Mouse (Mus musculus): ENCODE measurements around the gene Ppara.
"Not testable (repeated sequence)": the region's sequence is repeated elsewhere in the genome, so short reads cannot be mapped to it uniquely, and the experiment has no call there.

Ppara gene

DNA sequence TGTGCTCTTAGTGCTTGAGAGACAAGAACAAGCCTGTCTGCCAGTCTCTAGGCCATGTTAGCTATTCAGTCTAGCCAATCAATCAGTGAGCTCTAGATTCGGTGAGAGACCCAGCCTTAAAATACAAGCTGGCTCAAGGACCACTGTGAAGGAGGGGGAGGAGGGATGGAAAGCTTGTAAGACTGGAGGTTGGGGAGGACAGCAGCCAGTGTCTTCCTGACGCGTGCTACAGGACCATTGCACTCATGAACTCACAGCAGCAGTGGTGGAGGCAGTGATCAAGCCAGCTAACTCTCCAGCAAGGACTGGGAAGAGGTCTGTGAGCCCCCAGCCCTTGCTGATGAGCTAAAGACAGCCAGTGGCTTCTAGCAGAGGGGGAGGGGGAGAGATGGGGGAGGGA, 30.2 kb downstream of the Ppara start:
- no peak for DNase-seq

DNA sequence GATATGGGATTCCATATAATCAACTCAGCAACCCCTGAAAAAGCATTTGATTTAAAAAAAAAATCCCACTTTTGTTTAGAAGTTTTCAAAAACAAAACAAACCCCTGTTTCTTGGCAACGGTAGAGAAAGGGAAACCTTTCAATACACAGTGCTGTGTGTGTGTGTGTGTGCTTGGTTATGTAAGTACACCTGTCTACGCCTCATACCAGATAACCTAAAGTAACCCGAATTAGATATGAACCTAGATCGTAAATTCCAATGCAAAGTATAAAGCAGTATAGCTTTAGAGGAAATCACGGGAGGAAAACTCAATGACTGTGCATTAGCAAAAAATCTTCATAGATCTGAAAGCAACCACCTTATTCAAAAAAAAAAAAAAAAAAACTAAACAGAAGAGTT, 31.9 kb downstream of the Ppara start:
- DNase-seq = no peak

DNA sequence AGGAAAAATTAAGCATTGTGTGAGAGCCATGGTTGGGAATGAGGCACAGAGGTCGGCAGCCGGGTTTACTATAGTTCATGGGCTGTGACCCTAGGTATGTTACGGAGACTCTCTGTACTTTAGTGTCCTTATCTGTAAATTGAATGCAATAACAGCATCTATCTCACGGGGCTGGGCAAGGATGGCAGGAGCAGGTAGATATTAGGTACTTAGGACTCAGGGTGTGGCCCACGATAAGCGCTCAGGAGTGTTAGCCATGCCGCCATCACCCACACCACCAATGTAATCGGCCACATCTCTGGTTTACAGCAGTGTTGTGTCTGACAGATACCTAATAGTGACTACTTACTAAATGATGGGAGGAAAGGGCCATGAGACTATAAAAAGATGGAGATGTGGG, 34.2 kb downstream of the Ppara start:
- DNase-seq = no peak

DNA sequence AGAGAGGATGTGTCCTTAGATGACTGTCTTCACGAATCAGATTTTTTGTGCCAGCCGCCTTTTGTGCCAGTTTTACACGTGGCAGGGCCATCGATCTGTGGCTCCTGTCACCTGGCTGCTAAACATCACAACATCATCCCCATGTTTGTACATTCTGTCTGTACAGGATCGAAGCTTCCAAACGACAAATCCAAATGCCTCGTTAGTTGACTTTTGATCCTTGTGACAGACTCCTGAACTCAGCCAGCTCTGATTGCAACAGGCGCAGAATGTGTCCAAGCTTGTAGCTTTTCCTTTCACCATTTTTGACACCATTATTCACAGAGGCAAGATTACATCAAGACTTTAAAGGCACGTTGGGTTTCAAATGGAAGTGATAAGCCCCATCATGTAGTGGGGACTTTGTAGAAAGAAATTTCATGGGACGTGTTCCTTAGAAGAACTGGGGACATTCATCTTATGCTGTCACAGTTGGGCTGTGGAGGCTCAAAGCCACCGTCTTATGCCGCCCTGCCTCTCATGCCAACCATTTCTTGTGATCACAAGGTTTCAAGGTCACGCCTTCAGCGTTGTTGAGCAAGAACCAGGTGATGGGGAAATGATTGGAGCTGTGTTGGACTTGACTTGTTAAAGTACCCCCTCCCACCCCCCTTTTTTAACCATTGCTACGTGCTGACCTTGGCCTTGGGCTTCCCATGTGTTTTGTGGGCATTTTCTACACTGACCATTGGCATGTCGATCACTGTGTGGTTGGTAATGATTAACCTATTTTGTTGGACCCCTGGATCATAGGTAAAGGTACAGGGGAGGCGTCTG, 36.7 kb downstream of the Ppara start:
- DNase-seq = peak; percentile 13 to 28

DNA sequence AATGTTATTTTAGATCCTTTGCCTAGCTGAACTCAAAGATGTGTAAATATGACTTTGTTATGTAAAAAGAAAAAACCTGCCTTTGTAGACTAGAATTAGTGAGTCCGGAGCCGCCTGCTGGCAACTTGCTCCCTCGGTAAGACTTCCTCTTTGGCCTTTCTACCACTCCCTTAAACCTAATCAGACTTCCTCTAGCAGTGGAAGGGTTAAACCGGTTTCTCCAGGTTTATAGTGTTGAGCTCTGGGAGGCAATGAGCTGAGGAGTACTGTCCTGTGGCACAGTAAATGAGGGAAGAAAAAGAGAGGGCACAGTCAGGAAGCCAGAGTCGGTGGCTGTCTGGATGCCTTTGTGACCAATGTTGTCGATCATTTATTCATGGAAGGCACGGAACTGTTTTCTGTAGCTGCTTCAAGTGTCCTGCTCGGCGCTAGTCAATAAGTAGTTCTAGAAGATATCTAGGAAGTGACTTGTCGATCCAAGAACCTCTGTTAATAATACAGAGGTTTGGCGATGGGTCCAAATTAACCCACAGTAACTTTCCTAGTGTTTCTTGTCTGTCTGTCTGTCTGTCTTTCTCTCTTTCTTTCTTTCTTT, 37.5 kb downstream of the Ppara start:
- peak; percentile 31 to 55 for DNase-seq

DNA sequence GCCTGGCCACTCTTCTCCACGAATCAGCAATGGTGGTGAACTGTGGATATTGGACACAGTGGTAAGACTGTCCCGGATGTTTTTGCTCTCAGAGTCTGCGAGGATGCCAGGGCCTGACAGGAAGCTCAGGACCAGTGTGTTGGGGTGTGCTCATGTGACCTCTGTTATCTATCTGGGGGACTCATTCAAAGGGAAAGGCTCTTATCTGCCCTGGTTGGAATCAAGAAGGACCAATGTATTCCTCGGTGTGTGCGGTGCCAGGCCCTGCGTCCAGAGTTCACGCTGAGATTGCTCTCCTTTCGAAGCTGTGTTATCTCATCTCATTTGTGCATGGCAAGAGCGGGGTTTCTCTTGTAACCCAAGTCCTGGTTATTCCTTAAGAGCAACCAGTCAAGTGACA, 39.6 kb downstream of the Ppara start:
- no peak for DNase-seq

DNA sequence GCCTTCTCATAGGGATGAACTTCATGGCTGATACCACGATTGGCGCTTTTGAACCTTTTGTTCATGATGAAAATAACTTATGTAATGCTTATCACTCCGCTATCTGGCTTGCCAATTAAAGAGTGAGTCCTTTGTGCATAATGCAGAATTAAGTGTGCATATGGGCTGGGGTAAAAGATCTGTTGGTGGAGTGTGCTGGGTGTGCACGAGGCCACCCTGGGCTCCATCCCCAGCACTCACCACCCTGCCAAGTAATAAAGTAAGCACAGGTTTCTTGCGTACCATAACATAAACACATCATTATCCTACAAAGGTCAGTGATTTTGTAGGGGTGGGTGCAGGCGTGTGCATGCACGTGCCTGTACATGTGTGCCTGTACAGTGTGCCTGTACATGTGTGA, 40.2 kb downstream of the Ppara start:
- no peak for DNase-seq

DNA sequence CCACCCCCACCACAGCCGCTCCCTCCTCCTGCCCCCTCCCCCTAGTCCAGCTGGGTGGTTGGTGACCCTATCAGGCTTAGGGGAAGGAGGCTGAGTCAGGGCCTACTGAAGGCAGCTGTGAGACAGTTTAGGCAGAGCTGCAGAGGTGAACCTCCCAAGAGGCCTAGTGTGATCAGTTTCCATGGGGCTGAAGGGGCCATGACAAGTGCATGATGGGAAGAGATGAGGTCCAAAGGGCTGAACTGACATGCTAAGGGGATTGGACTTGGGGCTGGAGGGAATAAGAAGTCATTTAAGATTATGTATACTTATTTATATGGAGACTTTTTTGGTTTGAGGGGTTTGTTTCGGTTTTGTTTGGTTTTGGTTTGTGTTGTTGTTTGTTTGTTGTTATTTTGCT, 41.5 kb downstream of the Ppara start:
- DNase-seq = no peak

DNA sequence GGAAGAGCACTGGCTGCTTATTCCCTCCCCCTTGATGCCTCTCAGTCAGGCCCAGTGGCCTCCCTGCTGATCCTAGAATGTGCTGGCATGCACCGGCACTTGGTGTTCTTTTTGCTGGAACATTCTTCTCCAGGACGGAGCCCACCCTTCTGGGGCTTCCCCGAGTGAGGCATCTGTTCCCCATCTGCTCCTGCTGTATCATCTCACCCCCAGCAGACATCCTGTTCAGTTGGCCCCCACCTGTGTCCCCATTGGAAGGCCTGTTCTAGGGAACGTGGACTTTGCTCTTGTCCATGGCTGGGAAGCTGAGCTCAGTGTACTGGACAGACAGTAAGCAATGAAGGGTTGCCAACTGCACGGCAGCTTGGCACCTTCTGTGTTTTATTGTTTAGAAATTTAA, 42.0 kb downstream of the Ppara start:
- peak in 1 of 2 experiments; percentile 13 for DNase-seq

DNA sequence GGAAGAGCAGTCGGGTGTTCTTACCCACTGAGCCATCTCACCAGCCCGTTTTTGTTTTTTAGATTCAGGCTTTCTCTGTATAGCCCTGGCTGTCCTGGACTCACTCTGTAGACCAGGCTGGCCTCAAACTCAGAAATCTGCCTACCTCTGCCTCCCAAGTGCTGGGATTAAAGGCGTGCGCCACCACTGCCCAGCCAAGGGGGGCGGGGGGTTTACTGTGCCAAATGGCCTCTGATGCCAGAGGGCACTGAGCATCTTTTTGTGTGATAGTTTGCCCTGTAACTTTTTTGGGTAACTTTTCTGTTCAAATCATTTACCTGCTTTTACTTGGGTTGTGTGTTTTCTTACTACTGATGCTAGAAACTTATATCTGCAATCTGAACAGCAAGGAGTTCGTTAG, 44.1 kb downstream of the Ppara start:
- DNase-seq = not testable (repeated sequence)

DNA sequence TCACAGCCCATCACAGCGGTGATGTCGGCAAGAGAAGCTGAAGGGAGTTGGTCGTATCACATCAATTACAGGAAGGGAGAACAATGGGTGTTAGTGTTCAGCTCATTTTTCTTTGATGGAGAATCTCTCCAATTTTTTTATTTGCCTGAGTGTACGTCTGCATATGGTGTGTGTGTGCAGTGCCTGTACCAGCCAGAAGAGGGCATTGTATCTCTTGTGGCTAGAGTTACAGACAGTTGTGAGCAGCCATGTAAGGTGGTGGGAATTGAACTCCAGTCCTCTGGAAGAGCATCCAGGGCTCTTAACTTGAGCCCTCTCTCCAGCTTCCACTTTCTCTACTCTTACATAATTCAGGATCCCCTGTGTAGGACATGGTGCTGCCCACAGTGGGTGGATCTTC, 48.4 kb downstream of the Ppara start:
- DNase-seq = no peak

DNA sequence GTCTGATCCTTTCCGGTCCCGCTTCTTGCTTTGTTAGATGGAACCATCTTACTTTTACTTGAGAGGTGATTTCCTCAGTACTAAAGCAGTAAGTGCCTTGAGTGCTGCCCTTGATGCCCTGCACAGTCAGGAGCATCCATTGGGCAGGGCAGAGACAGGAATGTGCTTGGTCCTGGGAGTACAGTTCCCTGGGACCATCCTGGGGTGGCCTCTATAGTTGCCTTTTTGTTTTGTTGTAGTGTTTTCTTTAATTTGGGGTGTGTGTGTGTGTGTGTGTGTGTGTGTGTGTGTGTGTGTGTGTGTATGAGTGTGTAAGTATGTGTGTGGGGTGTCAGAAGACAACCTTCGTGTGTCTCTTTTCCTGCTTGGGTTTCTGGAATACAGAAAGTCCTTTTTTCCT, 49.6 kb downstream of the Ppara start:
- no peak for DNase-seq

DNA sequence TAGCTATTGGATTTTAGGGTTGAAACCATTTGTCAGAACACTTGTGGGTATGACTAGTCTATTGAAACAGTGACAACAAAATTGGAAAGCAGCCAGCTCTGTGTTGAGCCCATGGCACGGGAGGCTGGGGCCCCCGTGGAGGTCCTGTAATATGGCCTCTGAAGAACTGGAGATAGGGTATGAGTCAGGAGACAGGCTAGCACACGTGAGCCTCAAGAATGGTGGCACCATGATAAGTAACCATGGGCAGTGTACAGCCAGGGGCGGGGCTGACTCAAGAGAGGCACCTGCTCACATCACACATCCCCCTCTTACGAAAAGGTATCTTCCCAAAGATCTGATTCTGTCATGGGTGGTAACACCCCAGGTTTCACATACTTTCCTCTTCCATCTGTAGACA, 51.9 kb downstream of the Ppara start:
- no peak for DNase-seq

DNA sequence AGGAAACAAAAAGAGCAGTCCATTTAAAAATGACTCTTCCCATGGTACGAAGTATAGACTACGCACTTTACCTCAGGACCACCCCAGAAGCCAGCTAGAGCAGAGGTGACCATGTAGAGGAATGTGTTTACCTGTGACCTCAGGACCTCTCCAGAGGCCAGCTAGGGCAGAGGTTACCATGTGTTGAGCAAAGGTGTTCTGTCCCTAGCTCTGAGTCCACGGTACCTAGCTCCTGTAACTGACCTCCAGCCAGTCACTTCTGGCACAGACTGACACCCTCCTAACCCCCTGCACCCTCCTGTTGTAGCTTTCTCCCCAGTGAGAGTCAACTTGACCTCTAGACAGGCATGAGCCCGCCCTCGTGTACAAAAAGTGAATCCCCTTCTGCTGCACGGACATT, 52.7 kb downstream of the Ppara start:
- DNase-seq = no peak

DNA sequence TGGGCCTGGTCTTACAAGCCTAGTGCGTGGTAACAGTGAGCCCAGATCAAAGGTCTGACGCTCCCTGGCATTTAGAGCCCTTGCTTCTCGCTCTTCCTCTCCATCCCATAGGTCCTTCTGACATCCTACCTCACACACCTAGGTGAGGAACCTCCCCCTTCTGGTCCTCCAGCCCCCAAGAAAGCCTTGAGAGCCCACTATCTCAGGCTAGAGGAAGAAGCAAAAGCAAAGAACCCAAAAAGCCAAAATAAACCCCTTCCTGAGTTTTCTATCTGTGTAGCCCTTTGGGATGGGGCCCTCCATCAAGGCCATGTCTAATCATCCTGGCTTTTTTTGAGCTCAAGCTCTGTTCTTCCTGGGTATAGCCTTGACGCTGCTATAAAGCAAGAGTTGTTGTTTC, 53.3 kb downstream of the Ppara start:
- no peak for DNase-seq

DNA sequence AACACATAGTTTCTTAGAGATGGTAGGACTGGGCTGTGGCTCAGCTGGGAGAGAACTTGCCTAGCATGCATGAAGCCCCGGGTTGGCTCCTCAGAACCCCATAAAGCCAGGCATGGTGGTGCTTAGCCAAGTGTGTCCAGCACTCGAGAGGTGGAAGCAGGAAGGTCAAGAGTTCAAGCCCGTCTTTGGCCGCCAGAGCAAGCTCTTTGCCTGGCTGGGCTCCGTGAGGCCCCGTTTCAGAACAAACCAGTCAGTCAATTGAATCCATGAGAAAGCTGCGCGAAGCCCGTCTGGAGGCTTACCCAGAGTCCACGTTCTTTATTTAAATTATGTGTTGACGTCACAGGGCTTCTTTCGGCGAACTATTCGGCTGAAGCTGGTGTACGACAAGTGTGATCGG, 53.9 kb downstream of the Ppara start:
- peak; percentile 19 to 37 for DNase-seq

DNA sequence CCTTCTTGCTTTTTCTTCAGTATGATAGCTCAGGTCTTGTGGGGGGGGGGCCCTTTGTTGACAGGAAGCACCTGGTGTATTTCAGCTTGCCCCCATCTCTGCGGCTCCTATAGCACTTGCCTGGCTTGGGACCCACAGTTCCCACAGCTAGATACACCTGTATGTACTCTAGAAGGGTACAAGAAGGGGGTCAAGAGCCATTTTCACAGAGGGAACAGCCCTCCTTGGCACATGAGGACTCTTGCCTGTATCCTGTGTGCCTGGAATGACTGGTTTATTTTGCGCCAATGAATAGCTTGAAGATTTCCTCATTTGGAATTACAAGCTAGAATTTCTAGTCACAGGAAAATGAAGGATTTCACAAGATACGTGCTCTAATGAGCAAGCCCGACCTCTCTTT, 56.7 kb downstream of the Ppara start:
- no peak for DNase-seq

DNA sequence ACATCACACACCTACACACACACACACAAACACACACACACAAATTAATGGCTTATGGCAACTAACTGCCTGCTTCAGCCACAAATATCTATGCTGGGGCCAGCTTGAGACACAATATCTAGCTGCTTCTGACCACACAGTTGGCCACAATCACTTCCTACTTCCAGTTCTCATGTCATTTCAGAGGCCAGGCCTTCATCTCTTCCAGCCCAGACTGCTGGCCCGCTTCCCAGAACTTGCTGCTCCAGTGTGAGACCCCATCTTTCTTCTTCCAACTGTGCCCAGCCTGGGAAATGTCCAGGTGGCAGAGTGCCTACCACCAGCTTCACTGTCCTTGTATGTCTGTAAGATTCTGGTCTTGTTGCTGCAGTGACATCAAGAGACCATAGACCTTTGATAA, 58.0 kb downstream of the Ppara start:
- peak; percentile 14 to 26 for DNase-seq

DNA sequence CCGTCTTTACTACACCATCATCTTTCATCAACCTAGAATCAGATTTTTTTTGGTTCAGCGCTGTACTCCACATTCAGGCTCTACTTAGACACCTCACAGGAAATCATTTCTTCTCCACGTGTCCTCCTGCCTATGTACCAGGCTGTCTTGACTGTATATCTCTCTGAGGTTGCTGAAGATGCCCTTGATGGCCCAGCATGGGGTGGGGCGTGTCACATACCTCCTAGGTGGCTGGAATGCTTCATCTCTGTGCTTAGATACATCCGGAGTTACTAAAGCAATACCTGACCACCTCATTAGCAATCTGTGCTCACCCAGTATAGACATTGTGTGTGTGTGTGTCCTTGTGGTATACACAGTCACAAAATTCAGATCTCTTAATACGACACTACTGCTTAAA, 60.7 kb downstream of the Ppara start:
- no peak for DNase-seq

DNA sequence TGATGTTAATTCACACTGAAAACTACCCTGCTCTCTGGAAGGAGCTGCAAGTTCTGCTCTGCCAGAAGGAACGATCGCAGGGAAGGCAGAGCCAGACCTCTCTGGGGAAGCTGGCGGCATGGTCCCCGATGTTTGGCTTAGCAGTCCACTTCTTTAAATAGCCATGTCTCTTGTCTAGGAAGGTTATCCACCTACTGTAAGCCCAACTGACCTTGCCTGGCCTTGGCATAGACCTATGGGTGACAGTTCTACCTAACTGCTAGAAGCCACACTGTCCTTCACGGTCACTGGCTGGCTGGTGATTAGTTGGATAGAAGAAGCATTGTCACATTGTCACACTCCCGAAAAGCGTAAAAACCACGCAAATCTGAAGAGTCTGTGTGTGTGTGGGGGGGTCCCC, 63.9 kb downstream of the Ppara start:
- no peak for DNase-seq

DNA sequence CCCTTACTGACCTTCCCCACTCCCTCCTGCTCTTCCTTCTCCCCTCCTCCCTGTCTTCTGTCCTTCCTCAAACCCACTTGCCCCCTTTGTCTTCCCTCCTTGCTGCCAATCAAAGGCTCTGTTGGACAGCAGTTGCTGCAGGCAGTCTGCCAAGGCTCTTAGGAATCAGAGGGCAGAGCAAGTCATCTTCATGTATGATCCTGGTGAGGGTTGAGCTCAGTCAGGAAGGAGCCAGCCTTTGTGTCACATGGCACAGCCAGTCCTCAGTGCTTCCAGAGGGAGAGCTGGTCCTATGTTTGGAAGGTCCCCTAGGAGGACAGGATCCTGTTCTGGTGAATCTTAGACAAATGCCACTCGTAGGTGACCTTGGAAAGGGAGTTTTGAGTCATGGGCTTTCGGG, 68.1 kb downstream of the Ppara start:
- DNase-seq = no peak

DNA sequence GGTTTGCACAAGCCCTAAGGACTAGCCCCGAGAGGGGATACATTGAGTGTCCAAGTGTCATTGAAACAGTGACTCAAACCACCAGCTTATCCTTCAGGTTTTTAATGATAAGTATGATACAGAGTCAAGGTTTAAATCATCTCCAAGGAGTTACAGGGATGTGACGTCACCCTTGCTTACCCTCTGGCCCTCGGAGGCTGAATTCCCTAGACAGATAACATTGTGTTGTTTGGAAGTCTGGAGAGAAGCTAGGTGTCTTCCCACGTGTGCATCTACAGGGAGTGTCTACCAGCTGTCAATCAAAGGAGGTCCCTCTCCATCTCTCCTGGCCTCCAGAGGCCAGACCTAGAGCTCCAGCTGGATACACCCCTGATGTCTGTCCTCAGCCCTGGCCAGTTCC, 72.1 kb downstream of the Ppara start:
- DNase-seq = no peak

DNA sequence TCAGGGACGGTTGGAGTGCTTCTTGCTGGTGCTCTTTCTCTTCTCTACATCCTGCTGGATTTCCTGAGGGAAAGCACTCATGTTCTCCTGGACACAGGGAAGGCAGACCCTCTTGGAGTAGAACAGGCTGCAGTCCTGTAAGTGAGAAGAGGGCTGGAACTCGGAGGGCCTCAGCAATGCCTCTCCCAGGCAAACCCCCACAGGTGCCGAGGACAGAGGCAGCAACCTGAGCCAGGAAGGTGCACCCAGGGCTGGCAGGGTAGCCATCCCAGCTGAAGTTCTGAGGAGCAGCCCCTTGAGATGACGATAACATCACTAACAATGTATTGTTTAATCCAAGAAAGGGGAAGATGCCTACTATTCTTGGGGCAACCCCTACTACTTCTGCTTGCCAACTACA, 72.6 kb downstream of the Ppara start:
- DNase-seq = no peak

DNA sequence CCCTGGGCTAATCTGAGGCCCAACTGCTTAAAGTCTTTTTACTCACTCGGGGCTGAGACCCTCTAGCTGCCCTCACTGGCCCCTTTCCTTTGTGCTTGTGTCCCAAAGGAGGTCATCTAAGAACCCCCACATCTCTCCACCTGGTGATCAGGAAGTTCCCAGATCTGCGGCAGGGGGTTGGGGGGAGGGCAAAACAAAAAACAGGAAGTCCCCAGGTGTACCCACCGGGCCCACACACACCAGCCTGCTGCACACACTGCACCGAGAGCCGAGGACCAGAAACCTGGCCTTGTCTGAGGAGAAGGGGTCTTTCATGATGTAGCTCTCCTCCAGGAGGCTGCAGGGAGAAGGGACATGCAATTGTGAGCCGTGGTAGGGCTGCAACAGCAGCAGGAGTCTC, 73.2 kb downstream of the Ppara start:
- DNase-seq = no peak

DNA sequence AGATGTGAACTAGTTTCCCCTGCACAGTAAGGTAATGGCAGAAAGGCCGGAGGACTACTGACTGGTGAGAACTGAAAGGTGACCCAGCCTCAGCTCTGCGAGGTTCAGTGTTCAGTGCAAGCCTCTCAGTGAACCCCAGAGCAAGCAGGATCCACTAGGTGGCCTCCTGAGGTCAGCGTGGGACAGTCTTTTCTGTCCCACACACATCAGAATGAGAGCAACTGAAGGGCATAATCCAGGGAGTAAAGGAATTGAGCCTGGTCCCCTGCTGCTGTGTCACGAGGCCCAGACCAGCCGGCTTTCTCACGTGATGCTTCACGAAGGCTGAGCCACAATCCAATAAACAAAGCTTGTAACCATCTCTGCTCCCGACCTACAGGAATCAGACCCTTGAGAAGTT, 73.7 kb downstream of the Ppara start:
- no peak for DNase-seq
